Mouse (Mus musculus): ENCODE data around the gene Chd8. TPM values are rescaled to one million over a fixed set of nuclear protein-coding genes. Genes with fewer than 3 reads are reported as not detected.

Chd8 gene
- polyA plus RNA-seq, 1 experiment from 2014 or later: 50.4 TPM

GRCm38 (mm10) chr14:52256311-52257175 is 1.0 kb downstream of the Chd8 start:
- H3K36me3 ChIP-seq: no peaks in the 10 kb centered on the region
- 9% methylated on average over 18 of the region's 18 CpGs for WGBS
- no peak for ATAC-seq

GRCm38 (mm10) chr14:52246129-52246528 is 11.5 kb downstream of the Chd8 start:
- Histone ChIP-seq H3K27ac (no peak overlapping the region), H3K9me3 (no peaks in the 10 kb centered on the region), H3K4me1 (replicated peaks) (peaks cover 18% of the 10 kb centered on the region), H3K4me3 (replicated peaks) (no peak overlapping the region), H3K4me2 (replicated peaks) (no peak overlapping the region), H3K9ac (replicated peaks) (no peak overlapping the region), H3K27me3 (no peaks in the 10 kb centered on the region), H3K36me3 (0 out of 2 replicates have a peak, but pooled peaks cover 4% of the 10 kb centered on the region)
- 86% methylated on average over 4 of the region's 4 CpGs for WGBS
- no peak for ATAC-seq

More at GRCm38 (mm10) chr14:52256311-52257175, 1.0 kb downstream of the Chd8 start:
- Histone ChIP-seq H3K4me1 (replicated peaks) (peaks cover 26% of the 10 kb centered on the region), H3K4me2 (replicated peaks) (peak overlapping the region; percentile 84), H3K9ac (replicated peaks) (peak overlapping the region; percentile 91), H3K9me3 (no peaks in the 10 kb centered on the region), H3K4me3 (replicated peaks) (peak overlapping the region; percentile 83), H3K27me3 (no peaks in the 10 kb centered on the region), H3K27ac (peak overlapping the region; percentile 95; the same call in 1 of the 2 replicates)

GRCm38 (mm10) chr14:52244690-52245042 is 12.9 kb downstream of the Chd8 start:
- Histone ChIP-seq H3K36me3 (no peaks in the 10 kb centered on the region), H3K27me3 (no peaks in the 10 kb centered on the region), H3K4me3 (replicated peaks) (peak overlapping the region; percentile 82), H3K9ac (replicated peaks) (peak overlapping the region; percentile 91), H3K9me3 (no peaks in the 10 kb centered on the region), H3K27ac (peak overlapping the region; percentile 68), H3K4me2 (replicated peaks) (peak overlapping the region; percentile 89), H3K4me1 (replicated peaks) (peaks cover 18% of the 10 kb centered on the region)
- ATAC-seq: no peak; the same call in 1 of the 2 replicates
- 13% methylated on average over 7 of the region's 7 CpGs for WGBS

- no peaks in the 10 kb centered on the region for H3K9me3 ChIP-seq
- peak overlapping the region; percentile 68 for H3K27ac ChIP-seq
- H3K4me1 ChIP-seq (replicated peaks): peaks cover 18% of the 10 kb centered on the region
- peak overlapping the region; percentile 91 for H3K9ac ChIP-seq (replicated peaks)
- peak overlapping the region; percentile 89 for H3K4me2 ChIP-seq (replicated peaks)
- WGBS: under 1% methylated on average over 32 of the region's 32 CpGs
- H3K27me3 ChIP-seq: no peaks in the 10 kb centered on the region
- peak; percentile 99 for ATAC-seq
- H3K36me3 ChIP-seq: no peaks in the 10 kb centered on the region
- H3K4me3 ChIP-seq (replicated peaks): peak overlapping the region; percentile 82
Observed at GRCm38 (mm10) chr14:52244041-52244689, 13.4 kb downstream of the Chd8 start.

- Histone ChIP-seq H3K4me2 (replicated peaks) (no peak overlapping the region), H3K9me3 (no peaks in the 10 kb centered on the region), H3K27ac (no peak overlapping the region), H3K4me1 (replicated peaks) (no peaks in the 10 kb centered on the region), H3K4me3 (replicated peaks) (no peak overlapping the region), H3K27me3 (no peaks in the 10 kb centered on the region), H3K36me3 (peaks cover 59% of the 10 kb centered on the region), H3K9ac (replicated peaks) (no peak overlapping the region)
- ATAC-seq: no peak
- 97% methylated on average over 1 of the region's 1 CpGs for WGBS
Observed at GRCm38 (mm10) chr14:52236216-52236615, 21.4 kb downstream of the Chd8 start.

GRCm38 (mm10) chr14:52235165-52235564 is 22.4 kb downstream of the Chd8 start:
- Histone ChIP-seq H3K27me3 (no peaks in the 10 kb centered on the region), H3K36me3 (peaks cover 69% of the 10 kb centered on the region), H3K9ac (replicated peaks) (no peak overlapping the region), H3K4me2 (replicated peaks) (no peak overlapping the region), H3K4me3 (replicated peaks) (no peak overlapping the region), H3K27ac (no peak overlapping the region), H3K9me3 (no peaks in the 10 kb centered on the region), H3K4me1 (replicated peaks) (no peaks in the 10 kb centered on the region)
- WGBS: 97% methylated on average over 7 of the region's 7 CpGs
- no peak for ATAC-seq

GRCm38 (mm10) chr14:52232249-52232648 is 25.3 kb downstream of the Chd8 start:
- Histone ChIP-seq H3K4me3 (replicated peaks) (no peak overlapping the region), H3K4me1 (replicated peaks) (no peaks in the 10 kb centered on the region), H3K27me3 (no peaks in the 10 kb centered on the region), H3K4me2 (replicated peaks) (no peak overlapping the region), H3K9ac (replicated peaks) (no peak overlapping the region), H3K9me3 (no peaks in the 10 kb centered on the region), H3K27ac (no peak overlapping the region), H3K36me3 (peaks cover 94% of the 10 kb centered on the region)
- no peak for ATAC-seq
- WGBS: 87% methylated on average over 6 of the region's 6 CpGs

- Histone ChIP-seq H3K4me2 (replicated peaks) (no peak overlapping the region), H3K9me3 (no peaks in the 10 kb centered on the region), H3K27me3 (no peaks in the 10 kb centered on the region), H3K9ac (replicated peaks) (no peak overlapping the region), H3K4me3 (replicated peaks) (no peak overlapping the region), H3K27ac (no peak overlapping the region), H3K4me1 (replicated peaks) (no peaks in the 10 kb centered on the region), H3K36me3 (peaks cover 93% of the 10 kb centered on the region)
- ATAC-seq: no peak
- WGBS: 92% methylated on average over 2 of the region's 2 CpGs
Observed at GRCm38 (mm10) chr14:52225972-52226371, 31.6 kb downstream of the Chd8 start.

- Histone ChIP-seq H3K4me2 (replicated peaks) (no peak overlapping the region), H3K9ac (replicated peaks) (no peak overlapping the region), H3K36me3 (peaks cover 93% of the 10 kb centered on the region), H3K9me3 (no peaks in the 10 kb centered on the region), H3K4me3 (replicated peaks) (no peak overlapping the region), H3K27me3 (no peaks in the 10 kb centered on the region), H3K27ac (no peak overlapping the region), H3K4me1 (replicated peaks) (no peaks in the 10 kb centered on the region)
- 87% methylated on average over 5 of the region's 5 CpGs for WGBS
- no peak for ATAC-seq
Observed at GRCm38 (mm10) chr14:52217261-52217660, 40.3 kb downstream of the Chd8 start.

GRCm38 (mm10) chr14:52199412-52199811 is 58.2 kb downstream of the Chd8 start:
- H3K27me3 ChIP-seq: no peaks in the 10 kb centered on the region
- H3K4me1 ChIP-seq (replicated peaks): peaks cover 25% of the 10 kb centered on the region
- no peak overlapping the region for H3K4me3 ChIP-seq (replicated peaks)
- no peak for ATAC-seq
- 96% methylated on average over 4 of the region's 4 CpGs for WGBS
- peaks cover 42% of the 10 kb centered on the region for H3K36me3 ChIP-seq
- no peak overlapping the region for H3K4me2 ChIP-seq (replicated peaks)
- no peak overlapping the region for H3K27ac ChIP-seq
- H3K9ac ChIP-seq (replicated peaks): no peak overlapping the region
- no peaks in the 10 kb centered on the region for H3K9me3 ChIP-seq

- no peaks in the 10 kb centered on the region for H3K9me3 ChIP-seq
- ATAC-seq: no peak
- 17% methylated on average over 3 of the region's 3 CpGs for WGBS
- H3K36me3 ChIP-seq: peaks cover 39% of the 10 kb centered on the region
- H3K27ac ChIP-seq: no peak overlapping the region
- H3K4me1 ChIP-seq (replicated peaks): peaks cover 25% of the 10 kb centered on the region
- peak overlapping the region; percentile 100 for H3K4me3 ChIP-seq (replicated peaks)
- peak overlapping the region; percentile 89 for H3K4me2 ChIP-seq (replicated peaks)
- peak overlapping the region; percentile 39; the same call in 1 of the 2 replicates for H3K9ac ChIP-seq (replicated peaks)
- no peaks in the 10 kb centered on the region for H3K27me3 ChIP-seq
Observed at GRCm38 (mm10) chr14:52198141-52198540, 59.4 kb downstream of the Chd8 start.

- Histone ChIP-seq H3K27me3 (no peaks in the 10 kb centered on the region), H3K4me1 (replicated peaks) (peaks cover 25% of the 10 kb centered on the region), H3K27ac (peak within 1 kb of the TSS; percentile 93), H3K36me3 (peaks cover 32% of the 10 kb centered on the region), H3K4me3 (replicated peaks) (peak within 1 kb of the TSS; percentile 100), H3K4me2 (replicated peaks) (peak within 1 kb of the TSS; percentile 89), H3K9me3 (no peaks in the 10 kb centered on the region), H3K9ac (replicated peaks) (peak within 1 kb of the TSS; percentile 99)
- ATAC-seq: peak; percentile 99
- WGBS: under 1% methylated on average over 54 of the region's 59 CpGs
Observed at GRCm38 (mm10) chr14:52197156-52197878, 60.3 kb downstream of the Chd8 start, which contains the start of gene Supt16. Gene Supt16, minus strand, starts transcription at chr14:52197416.

Data from midbrain, embryonic 13.5 days (tissue).